Mouse (Mus musculus) stomach, postnatal 0 days (tissue): ENCODE measurements at regions not wholly inside any gene's neighbourhood (a gene's known extent, or its start where the extent isn't known, plus 50 kb on each side); places are given as distances from the start of the nearest gene placed in this dataset.

Source experiments
- ATAC-seq: fragments of 200-750 bp; cut with Nextera tagmentation; 2 replicates; pipeline ENCODE4 v1.8.0; 2017; ENCODE audit not compliant: low FRiP score, low TSS enrichment
- DNase-seq: peaks from one replicate; pipeline ENCODE4 v3.0.0-alpha.2; 2016; ENCODE audit warnings: low spot score
- H3K27ac ChIP-seq: fragments of 300-500 bp; sonication (generic); replicated peaks from 2 replicates; pipeline ENCODE4 v1.5.1; 2014; ENCODE audit warnings: mild to moderate bottlenecking, control low read depth
- H3K27me3 ChIP-seq: fragments of 300-500 bp; sonication (generic); 2 replicates; pipeline ENCODE4 v1.6.1; 2014; ENCODE audit warnings: low read length; ENCODE audit not compliant: control insufficient read depth, insufficient read depth
- H3K36me3 ChIP-seq: fragments of 300-500 bp; sonication (generic); 2 replicates; pipeline ENCODE4 v1.6.1; 2014; ENCODE audit warnings: low read length, mixed read lengths; ENCODE audit not compliant: control insufficient read depth, insufficient read depth
- H3K4me1 ChIP-seq: fragments of 300-500 bp; sonication (generic); replicated peaks from 2 replicates; pipeline ENCODE4 v1.6.1; 2014; ENCODE audit warnings: antibody characterized with exemption; ENCODE audit not compliant: control insufficient read depth, insufficient read depth
- H3K4me2 ChIP-seq: fragments of 300-500 bp; sonication (generic); replicated peaks from 2 replicates; pipeline ENCODE4 v1.6.1; 2014; ENCODE audit warnings: low read depth, mild to moderate bottlenecking, control low read depth, moderate library complexity
- H3K4me3 ChIP-seq: fragments of 300-500 bp; sonication (generic); 2 replicates; pipeline ENCODE4 v1.5.1; 2014; ENCODE audit warnings: low read depth, low read length, control low read depth
- H3K9ac ChIP-seq: fragments of 300-500 bp; sonication (generic); 2 replicates; pipeline ENCODE4 v1.6.1; 2014; ENCODE audit warnings: mild to moderate bottlenecking, low read length, control low read depth, mixed read lengths
- H3K9me3 ChIP-seq: fragments of 300-500 bp; sonication (generic); 2 replicates; pipeline ENCODE4 v1.6.1; 2016; ENCODE audit warnings: low read length; ENCODE audit not compliant: control insufficient read depth
- CTCF ChIP-seq: IDR thresholded peaks from 2 replicates; pipeline ENCODE4 v1.5.1; 2016; ENCODE audit warnings: antibody characterized with exemption, low read depth, mild to moderate bottlenecking, moderate library complexity
- EP300 ChIP-seq: optimal IDR thresholded peaks from 2 replicates; pipeline ENCODE3; 2016; ENCODE audit warnings: antibody characterized with exemption
- WGBS: fragments of 180-500 bp; shearing (Covaris S2); extraction: QIAGEN DNeasy Blood & Tissue Kit; methylation state at CpG from one replicate; pipeline ENCODE4 v1.1.7; 2014; 5-methylcytosine and 5-hydroxymethylcytosine counted together

DNA sequence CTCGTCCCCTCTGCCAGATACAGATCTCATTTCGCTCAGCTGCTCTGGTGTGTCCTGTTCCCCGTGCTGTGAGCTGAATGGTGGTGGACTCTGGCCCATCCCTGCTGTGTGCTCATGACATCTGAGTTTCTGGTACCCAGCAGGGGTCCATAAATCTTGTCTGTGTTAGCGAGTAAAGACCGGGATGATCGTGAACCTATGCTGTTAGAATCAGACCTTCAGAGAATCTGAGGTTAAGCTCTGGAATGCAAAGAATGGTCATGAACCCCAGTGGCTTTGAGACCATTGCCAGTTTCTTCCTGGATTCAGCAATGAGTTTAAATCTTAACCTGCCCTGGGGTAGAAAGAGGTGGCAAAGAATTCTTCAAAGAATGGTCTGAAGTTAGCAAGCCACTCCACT lies 173.3 kb upstream of the Arl4c start:
- Histone ChIP-seq H3K9me3 (no peaks in the 10 kb centered on the region), H3K27me3 (no peaks in the 10 kb centered on the region), H3K4me2 (no peak overlapping the region), H3K9ac (no peak overlapping the region), H3K4me1 (no peaks in the 10 kb centered on the region), H3K4me3 (no peak overlapping the region), H3K36me3 (no peaks in the 10 kb centered on the region), H3K27ac (no peak overlapping the region)
- TF ChIP-seq CTCF (no peak), EP300 (no peak)
- 49% methylated on average over 6 of the region's 6 CpGs for WGBS
- ATAC-seq = no peak
- no peak for DNase-seq

DNA sequence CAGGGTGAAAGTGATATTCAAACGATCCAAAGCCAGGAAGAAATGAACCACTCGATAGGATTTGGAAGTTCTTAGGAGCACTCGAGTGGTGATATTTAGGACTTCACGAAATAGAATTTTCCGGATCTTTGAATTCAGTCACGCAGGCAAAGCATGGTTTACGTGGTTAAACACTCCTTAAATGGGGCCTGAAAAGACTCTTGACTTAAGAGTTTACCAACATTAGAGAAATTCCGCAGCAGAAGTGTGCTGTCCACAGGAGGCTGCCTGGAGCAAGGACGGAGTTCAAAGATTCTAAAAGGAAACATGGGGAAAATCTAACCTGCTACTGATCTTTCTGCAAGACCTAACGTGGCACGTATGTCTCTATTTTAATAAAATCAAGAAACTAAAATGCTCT lies 175.4 kb upstream of the Arl4c start:
- Histone ChIP-seq H3K36me3 (no peaks in the 10 kb centered on the region), H3K9ac (no peak overlapping the region), H3K4me2 (no peak overlapping the region), H3K4me3 (no peak overlapping the region), H3K9me3 (no peaks in the 10 kb centered on the region), H3K27me3 (no peaks in the 10 kb centered on the region), H3K27ac (no peak overlapping the region), H3K4me1 (no peaks in the 10 kb centered on the region)
- TF ChIP-seq EP300 (no peak), CTCF (no peak)
- ATAC-seq = no peak
- DNase-seq = no peak
- 90% methylated on average over 11 of the region's 11 CpGs for WGBS

DNA sequence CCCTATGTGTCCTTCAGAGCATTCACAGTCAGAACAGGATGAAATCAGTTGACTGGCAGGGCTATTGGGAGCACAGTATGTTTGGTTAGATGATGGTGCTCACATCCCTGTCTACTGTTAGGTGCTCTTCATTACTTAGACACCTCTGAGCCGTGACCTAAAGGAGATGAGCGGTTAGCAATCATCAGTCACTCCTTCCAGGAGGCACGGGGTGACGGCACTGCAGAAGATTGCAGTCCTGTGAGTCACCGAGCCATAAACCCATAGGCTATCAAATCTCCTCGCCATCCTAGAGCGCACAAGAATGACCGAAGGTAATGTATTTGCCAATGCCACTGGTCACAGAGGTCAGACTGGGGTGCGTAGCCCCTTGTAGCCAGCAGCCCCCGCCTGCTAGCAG lies 176.8 kb upstream of the Arl4c start:
- no peak overlapping the region for H3K4me2 ChIP-seq
- H3K4me3 ChIP-seq = no peak overlapping the region
- H3K27me3 ChIP-seq = no peaks in the 10 kb centered on the region
- no peak overlapping the region for H3K27ac ChIP-seq
- H3K36me3 ChIP-seq = no peaks in the 10 kb centered on the region
- no peak overlapping the region for H3K9ac ChIP-seq
- ATAC-seq (no peak), DNase-seq (no peak)
- 84% methylated on average over 10 of the region's 10 CpGs for WGBS
- no peaks in the 10 kb centered on the region for H3K4me1 ChIP-seq
- no peak for TF ChIP-seq EP300
- no peak for TF ChIP-seq CTCF
- no peaks in the 10 kb centered on the region for H3K9me3 ChIP-seq

DNA sequence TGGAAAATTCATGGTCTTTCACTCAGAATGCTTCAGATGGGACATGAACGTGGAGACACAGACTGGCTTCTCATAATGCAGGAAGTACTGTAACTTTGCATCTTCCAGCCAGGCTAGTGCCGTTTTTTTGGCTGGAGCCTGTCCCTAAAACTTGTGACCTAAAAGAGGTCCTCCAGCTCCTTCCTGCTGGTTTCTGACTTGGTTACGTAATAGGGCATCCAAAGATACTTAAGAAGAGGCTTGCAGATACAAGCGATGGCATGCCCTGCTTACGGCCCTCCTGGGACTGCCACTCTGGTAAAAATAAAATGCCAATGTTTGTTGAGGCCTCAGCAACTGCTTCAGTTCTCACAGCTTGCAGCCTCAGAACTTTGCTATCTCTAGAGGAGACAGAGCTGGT lies 177.3 kb upstream of the Arl4c start:
- H3K27me3 ChIP-seq = no peaks in the 10 kb centered on the region
- no peak overlapping the region for H3K4me2 ChIP-seq
- H3K4me1 ChIP-seq = no peaks in the 10 kb centered on the region
- ATAC-seq (no peak), DNase-seq (no peak)
- no peak overlapping the region for H3K27ac ChIP-seq
- WGBS = 71% methylated on average over 5 of the region's 5 CpGs
- no peak overlapping the region for H3K9ac ChIP-seq
- H3K9me3 ChIP-seq = no peaks in the 10 kb centered on the region
- H3K4me3 ChIP-seq = no peak overlapping the region
- H3K36me3 ChIP-seq = no peaks in the 10 kb centered on the region
- TF ChIP-seq CTCF (no peak), EP300 (no peak)

DNA sequence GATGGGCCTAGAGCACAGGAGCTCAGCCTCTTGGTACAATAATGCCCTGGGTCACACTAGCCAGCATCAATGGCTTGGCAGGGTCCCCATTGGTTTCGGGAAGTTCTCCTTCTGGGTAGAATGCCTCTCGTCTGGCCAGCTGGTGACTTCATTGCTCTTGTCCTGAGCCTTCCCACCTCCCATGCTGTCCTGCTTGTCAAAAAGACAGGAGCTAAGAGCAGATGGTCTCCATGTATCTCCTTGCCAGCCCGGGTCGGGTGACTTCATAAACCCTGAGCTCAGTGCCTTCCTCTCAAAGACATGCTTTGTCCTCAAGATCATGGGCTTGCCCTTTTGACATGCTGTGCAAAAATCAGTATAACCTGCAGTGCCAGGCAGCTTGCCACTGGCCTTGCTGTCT lies 179.2 kb upstream of the Sh3bp4 start:
- ATAC-seq (no peak), DNase-seq (no peak)
- no peaks in the 10 kb centered on the region for H3K36me3 ChIP-seq
- 82% methylated on average over 4 of the region's 4 CpGs for WGBS
- TF ChIP-seq CTCF (no peak), EP300 (no peak)
- H3K4me3 ChIP-seq = no peak overlapping the region
- H3K4me2 ChIP-seq = no peak overlapping the region
- no peak overlapping the region for H3K27ac ChIP-seq
- H3K27me3 ChIP-seq = no peaks in the 10 kb centered on the region
- no peak overlapping the region for H3K9ac ChIP-seq
- H3K4me1 ChIP-seq = no peaks in the 10 kb centered on the region
- no peaks in the 10 kb centered on the region for H3K9me3 ChIP-seq

DNA sequence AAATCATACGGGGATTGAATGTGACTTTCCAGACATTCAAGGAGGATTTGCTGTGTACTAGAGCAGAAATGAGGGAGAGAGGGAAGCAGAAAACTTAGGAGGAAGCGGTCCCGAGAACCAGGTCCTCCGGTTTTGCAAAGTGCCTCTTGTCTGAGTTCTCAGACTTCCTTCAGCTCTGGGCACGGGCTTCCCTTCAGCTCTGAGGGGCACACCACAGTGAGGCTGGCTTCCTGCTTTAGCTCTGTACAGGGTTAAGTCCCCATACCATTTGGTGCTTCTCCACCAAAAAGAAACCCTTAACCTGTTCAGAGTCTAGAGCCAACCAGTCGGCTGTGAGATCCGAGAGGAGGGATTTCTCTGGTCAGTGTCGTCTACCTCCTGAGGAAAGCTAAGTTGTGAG lies 167.8 kb upstream of the Sh3bp4 start:
- Histone ChIP-seq H3K27ac (no peak overlapping the region), H3K9me3 (no peaks in the 10 kb centered on the region), H3K4me1 (no peaks in the 10 kb centered on the region), H3K4me3 (no peak overlapping the region), H3K36me3 (no peaks in the 10 kb centered on the region), H3K4me2 (no peak overlapping the region), H3K27me3 (no peaks in the 10 kb centered on the region), H3K9ac (no peak overlapping the region)
- TF ChIP-seq EP300 = no peak
- TF ChIP-seq CTCF = no peak
- ATAC-seq (no peak), DNase-seq (no peak)
- WGBS = 83% methylated on average over 8 of the region's 8 CpGs
